Mouse (Mus musculus): ENCODE data around the gene Upp2. TPM values are rescaled to one million over a fixed set of nuclear protein-coding genes. Genes with fewer than 3 reads are reported as not detected.

The Upp2 gene
- polyA plus RNA-seq, 1 experiment from 2014 or later, result 45.7 TPM

- H3K27me3 ChIP-seq (ENCODE audit: insufficient read depth, low read length), result no peaks in the 10 kb centered on the region
- no peak overlapping the region for H3K4me3 ChIP-seq (ENCODE audit: low read depth, low read length)
- H3K4me1 ChIP-seq (ENCODE audit: insufficient read depth), result no peaks in the 10 kb centered on the region
- H3K4me2 ChIP-seq (ENCODE audit: low read depth, low read length), result no peak overlapping the region
- no peak overlapping the region for H3K27ac ChIP-seq (ENCODE audit: low read depth)
- ATAC-seq, result no peak
- DNase-seq, result no peak
- no peak for TF ChIP-seq EP300 (IDR thresholded peaks at IDR 0.05; ENCODE audit: low read depth)
- no peak for TF ChIP-seq CTCF (IDR thresholded peaks at IDR 0.05; ENCODE audit: low read depth)
- no peaks in the 10 kb centered on the region for H3K36me3 ChIP-seq (replicated peaks; ENCODE audit: insufficient read depth, low read length)
- no peaks in the 10 kb centered on the region for H3K9me3 ChIP-seq (ENCODE audit: low read length)
- WGBS (ENCODE audit: insufficient replicate concordance), result 58% methylated on average over 5 of the region's 5 CpGs
- no peak overlapping the region for H3K9ac ChIP-seq (replicated peaks)
Measured at GRCm38 (mm10) chr2:58799623-58800022, 232.5 kb downstream of the Upp2 start.

DNA sequence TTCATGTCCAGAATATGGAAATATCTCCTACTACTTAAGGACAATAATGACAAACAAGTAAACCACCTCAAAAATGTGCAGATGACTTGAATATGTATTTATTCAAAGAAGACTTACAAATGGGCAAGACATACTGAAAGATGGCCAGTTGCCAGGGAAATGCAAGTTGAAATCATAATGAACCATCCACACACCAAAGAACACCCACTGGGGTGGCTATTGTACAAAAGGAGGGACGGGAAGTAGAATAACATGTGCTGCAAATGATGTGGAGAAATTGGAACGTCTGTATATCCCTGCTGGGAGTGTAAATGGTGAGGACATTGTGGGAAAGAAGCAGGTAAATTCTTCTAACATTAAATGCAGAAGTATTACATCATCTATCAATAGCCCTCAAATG is 245.8 kb downstream of the Upp2 start:
- Histone ChIP-seq H3K36me3 (replicated peaks; ENCODE audit: insufficient read depth, low read length) (no peaks in the 10 kb centered on the region), H3K9ac (replicated peaks) (no peak overlapping the region), H3K4me3 (ENCODE audit: low read depth, low read length) (no peak overlapping the region), H3K4me2 (ENCODE audit: low read depth, low read length) (no peak overlapping the region), H3K9me3 (ENCODE audit: low read length) (no peaks in the 10 kb centered on the region), H3K27me3 (ENCODE audit: insufficient read depth, low read length) (no peaks in the 10 kb centered on the region), H3K4me1 (ENCODE audit: insufficient read depth) (no peaks in the 10 kb centered on the region), H3K27ac (ENCODE audit: low read depth) (no peak overlapping the region)
- 61% methylated on average over 2 of the region's 2 CpGs for WGBS (ENCODE audit: insufficient replicate concordance)
- TF ChIP-seq EP300 (IDR thresholded peaks at IDR 0.05; ENCODE audit: low read depth), result no peak
- no peak for TF ChIP-seq CTCF (IDR thresholded peaks at IDR 0.05; ENCODE audit: low read depth)
- no peak for ATAC-seq
- DNase-seq, result no peak

DNA sequence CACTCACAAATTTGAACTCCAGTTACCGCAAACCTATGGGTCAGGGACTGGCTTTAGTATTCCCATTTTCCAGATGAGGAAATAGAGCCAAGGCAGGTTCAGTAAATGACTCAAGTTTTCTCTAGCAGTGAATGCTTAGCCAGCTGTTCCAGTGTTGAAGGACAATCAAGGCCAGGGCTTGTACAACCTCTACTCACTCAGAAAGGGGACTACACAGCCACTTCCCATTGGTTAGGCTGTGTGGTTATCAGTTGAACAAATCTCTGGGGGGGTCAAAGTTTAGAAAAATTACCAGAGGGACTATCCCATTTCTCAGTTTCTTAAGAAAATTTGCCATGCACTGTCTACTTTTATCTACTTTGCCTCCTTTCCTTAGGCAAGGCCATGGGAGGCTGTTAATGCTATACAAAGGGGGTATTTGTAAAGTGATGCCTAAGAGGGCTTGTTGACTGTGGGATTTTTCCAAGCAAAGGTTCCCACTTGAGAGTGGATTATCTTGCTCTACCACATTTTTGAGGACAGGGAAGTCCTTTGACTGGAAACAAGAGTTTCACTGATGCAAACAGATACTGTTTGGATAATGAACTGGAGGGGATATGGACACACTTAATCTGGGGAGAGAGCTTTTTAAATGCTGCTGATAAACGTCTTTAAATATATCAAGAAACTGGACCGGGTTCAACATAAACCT is 262.0 kb downstream of the Upp2 start:
- no peak for ATAC-seq
- no peaks in the 10 kb centered on the region for H3K4me1 ChIP-seq (ENCODE audit: insufficient read depth)
- no peaks in the 10 kb centered on the region for H3K27me3 ChIP-seq (ENCODE audit: insufficient read depth, low read length)
- H3K4me2 ChIP-seq (ENCODE audit: low read depth, low read length), result no peak overlapping the region
- no peak overlapping the region for H3K4me3 ChIP-seq (ENCODE audit: low read depth, low read length)
- DNase-seq, result no peak
- no peaks in the 10 kb centered on the region for H3K9me3 ChIP-seq (ENCODE audit: low read length)
- TF ChIP-seq CTCF (IDR thresholded peaks at IDR 0.05; ENCODE audit: low read depth) (no peak), EP300 (IDR thresholded peaks at IDR 0.05; ENCODE audit: low read depth) (no peak)
- 52% methylated on average over 3 of the region's 3 CpGs for WGBS (ENCODE audit: insufficient replicate concordance)
- H3K27ac ChIP-seq (ENCODE audit: low read depth), result no peak overlapping the region
- no peak overlapping the region for H3K9ac ChIP-seq (replicated peaks)
- no peaks in the 10 kb centered on the region for H3K36me3 ChIP-seq (replicated peaks; ENCODE audit: insufficient read depth, low read length)

DNA sequence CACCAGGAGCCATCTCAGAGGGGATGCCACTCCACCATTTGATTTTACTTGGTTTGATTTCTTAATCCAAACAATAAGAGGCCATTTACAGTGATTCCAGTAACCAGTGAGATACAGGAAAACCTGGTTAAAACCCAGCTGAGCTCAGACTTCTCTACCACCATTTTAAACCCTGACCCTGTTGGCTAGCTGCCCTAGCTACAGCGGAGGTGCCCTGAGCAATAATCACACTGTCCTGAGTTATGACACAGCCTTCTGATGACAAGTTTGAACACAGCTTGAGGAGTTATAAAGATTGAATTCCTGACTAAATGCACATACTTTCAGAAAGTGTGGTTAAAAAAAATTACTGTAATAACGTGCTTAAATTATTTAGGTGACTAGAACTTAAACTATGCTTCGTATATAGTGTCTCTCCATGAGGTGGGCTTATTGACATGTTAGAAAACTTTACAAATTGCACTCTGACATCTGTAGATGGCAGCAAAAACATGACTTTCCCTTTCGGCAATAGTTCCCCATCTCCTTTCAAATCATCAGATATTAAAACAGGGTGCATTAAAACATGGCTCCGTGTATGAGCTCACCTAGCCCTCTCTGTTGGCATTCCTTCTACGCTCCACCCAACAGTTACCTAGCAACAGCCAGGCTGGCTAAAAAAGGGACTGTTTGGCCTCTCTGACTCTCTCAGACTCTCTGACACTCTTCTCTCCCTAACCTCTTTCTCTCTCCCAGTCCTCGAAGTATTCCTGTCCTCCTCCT is 263.1 kb downstream of the Upp2 start:
- Histone ChIP-seq H3K9ac (replicated peaks) (no peak overlapping the region), H3K36me3 (replicated peaks; ENCODE audit: insufficient read depth, low read length) (no peaks in the 10 kb centered on the region), H3K4me3 (ENCODE audit: low read depth, low read length) (no peak overlapping the region), H3K9me3 (ENCODE audit: low read length) (no peaks in the 10 kb centered on the region), H3K27me3 (ENCODE audit: insufficient read depth, low read length) (no peaks in the 10 kb centered on the region), H3K27ac (ENCODE audit: low read depth) (no peak overlapping the region), H3K4me2 (ENCODE audit: low read depth, low read length) (no peak overlapping the region), H3K4me1 (ENCODE audit: insufficient read depth) (no peaks in the 10 kb centered on the region)
- WGBS (ENCODE audit: insufficient replicate concordance), result 65% methylated on average over 7 of the region's 7 CpGs
- no peak for TF ChIP-seq EP300 (IDR thresholded peaks at IDR 0.05; ENCODE audit: low read depth)
- TF ChIP-seq CTCF (IDR thresholded peaks at IDR 0.05; ENCODE audit: low read depth), result 0 out of 2 replicates have a peak, but pooled peaks have one; percentile 21
- no peak for DNase-seq
- no peak for ATAC-seq

DNA sequence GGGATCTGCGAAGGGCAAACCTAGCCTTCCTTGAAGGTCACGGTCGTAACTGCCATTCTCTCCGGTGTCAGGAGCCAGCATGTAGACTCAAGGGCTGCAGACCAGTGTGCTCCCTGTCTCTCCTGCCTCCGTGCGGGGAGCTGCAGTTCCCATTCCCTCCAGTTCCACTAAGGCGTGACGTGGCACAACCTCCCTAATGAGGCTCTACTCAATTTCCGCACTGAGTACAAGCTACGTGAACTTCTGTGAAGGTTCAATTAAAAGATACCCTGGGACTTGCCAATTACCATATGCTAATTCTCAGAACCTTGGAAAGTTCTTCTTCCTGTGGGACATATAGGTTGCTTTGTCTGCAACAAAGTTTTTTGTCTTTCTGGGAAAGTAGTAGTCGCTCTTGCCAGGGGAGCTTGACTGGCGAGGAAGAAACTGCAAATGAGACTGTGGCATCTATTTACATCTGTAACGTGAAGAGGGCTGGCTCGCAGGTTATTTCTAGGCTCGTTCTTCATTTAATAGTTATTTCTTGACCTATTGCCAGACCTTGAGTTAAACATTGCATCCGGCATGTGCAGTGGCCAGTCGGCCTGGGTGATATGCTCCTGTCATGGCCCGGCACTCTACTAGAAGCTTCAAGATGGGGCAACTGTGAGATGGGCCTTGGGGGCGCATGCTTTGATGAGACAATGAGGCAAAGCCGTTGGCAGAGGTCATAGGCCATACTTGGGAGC is 265.3 kb downstream of the Upp2 start:
- 84% methylated on average over 20 of the region's 20 CpGs for whole genome bisulfite sequencing (ENCODE audit: insufficient replicate concordance)
- no peak for DNase-seq
- Histone ChIP-seq H3K9ac (replicated peaks) (no peak overlapping the region), H3K36me3 (replicated peaks; ENCODE audit: insufficient read depth, low read length) (no peaks in the 10 kb centered on the region), H3K27ac (ENCODE audit: low read depth) (no peak overlapping the region), H3K4me1 (ENCODE audit: insufficient read depth) (no peaks in the 10 kb centered on the region), H3K9me3 (ENCODE audit: low read length) (no peaks in the 10 kb centered on the region), H3K4me2 (ENCODE audit: low read depth, low read length) (no peak overlapping the region), H3K27me3 (ENCODE audit: insufficient read depth, low read length) (no peaks in the 10 kb centered on the region), H3K4me3 (ENCODE audit: low read depth, low read length) (no peak overlapping the region)
- ATAC-seq, result no peak
- TF ChIP-seq CTCF (IDR thresholded peaks at IDR 0.05; ENCODE audit: low read depth), result no peak
- TF ChIP-seq EP300 (IDR thresholded peaks at IDR 0.05; ENCODE audit: low read depth), result no peak

DNA sequence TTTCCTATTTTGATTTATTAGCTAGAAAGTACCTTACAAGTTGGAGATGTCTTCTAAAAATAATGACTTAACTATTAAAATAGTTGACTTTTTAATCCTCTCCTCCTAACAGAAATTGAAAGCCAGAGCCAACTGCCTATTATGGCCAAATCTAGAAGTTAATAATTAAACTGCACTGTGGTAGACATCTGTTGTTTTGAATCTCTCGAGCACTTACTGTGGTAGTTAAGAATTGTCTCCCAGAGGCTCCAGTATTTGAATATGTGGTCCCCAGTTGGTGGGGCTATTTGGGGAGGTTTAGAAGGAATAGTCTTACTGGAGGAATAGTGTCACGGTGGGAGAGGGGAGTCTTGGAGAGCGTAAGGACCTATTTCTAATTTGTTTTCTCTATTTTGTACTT is 273.9 kb downstream of the Upp2 start:
- DNase-seq (no peak), ATAC-seq (no peak)
- 66% methylated on average over 3 of the region's 3 CpGs for WGBS (ENCODE audit: insufficient replicate concordance)

More for the DNA sequence above, 273.9 kb downstream of the Upp2 start:
- H3K4me2 ChIP-seq (ENCODE audit: low read depth, low read length), result no peak overlapping the region
- no peaks in the 10 kb centered on the region for H3K36me3 ChIP-seq (replicated peaks; ENCODE audit: insufficient read depth, low read length)
- H3K27me3 ChIP-seq (ENCODE audit: insufficient read depth, low read length), result no peaks in the 10 kb centered on the region
- H3K27ac ChIP-seq (ENCODE audit: low read depth), result no peak overlapping the region
- no peak for TF ChIP-seq EP300 (IDR thresholded peaks at IDR 0.05; ENCODE audit: low read depth)
- TF ChIP-seq CTCF (IDR thresholded peaks at IDR 0.05; ENCODE audit: low read depth), result no peak
- H3K4me3 ChIP-seq (ENCODE audit: low read depth, low read length), result no peak overlapping the region
- H3K4me1 ChIP-seq (ENCODE audit: insufficient read depth), result no peaks in the 10 kb centered on the region
- H3K9me3 ChIP-seq (ENCODE audit: low read length), result no peaks in the 10 kb centered on the region
- H3K9ac ChIP-seq (replicated peaks), result no peak overlapping the region

Data from liver, postnatal 0 days (tissue).